Mouse (Mus musculus): ENCODE results near the gene Gtf2h3.

DNA sequence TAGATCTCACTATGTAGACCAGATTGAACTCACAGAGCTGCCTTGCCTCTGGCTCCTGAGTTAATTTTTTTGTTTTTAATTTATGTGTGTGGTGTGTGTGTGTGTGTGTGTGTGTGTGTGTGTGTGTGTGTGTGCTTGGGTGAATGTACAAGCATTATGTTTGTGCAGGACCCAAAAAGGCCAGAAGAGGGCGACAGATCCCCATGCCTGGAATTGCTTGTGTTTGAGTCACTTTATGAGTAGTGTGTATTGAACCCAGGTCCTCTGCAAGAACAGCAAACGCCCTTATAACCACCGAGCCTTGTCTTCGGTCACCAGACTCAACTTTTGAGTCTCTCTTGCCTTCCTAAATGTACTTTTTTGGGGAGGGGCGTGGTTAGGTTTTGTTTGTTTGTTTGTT lies 23.4 kb downstream of the Gtf2h3 start:
- TF ChIP-seq CTCF (IDR thresholded peaks at IDR 0.05; ENCODE audit: insufficient read depth, low read depth, low read length) (no peak), POLR2A (IDR thresholded peaks at IDR 0.05; ENCODE audit: insufficient read depth, low read depth, low read length) (no peak)

Measured in olfactory bulb, adult 2 months (tissue).